Mouse (Mus musculus) limb, embryonic 11.5 days (tissue): ENCODE data around the gene Pacs2. TPM values are rescaled to one million over a fixed set of nuclear protein-coding genes. Genes with fewer than 3 reads are reported as not detected.
A peak's percentile ranks its signal among the peaks of the same experiment; 100 is the strongest.

ENCODE experiments used
- ATAC-seq: fragments of 200-750 bp; cut with Nextera tagmentation; 2 replicates; pipeline ENCODE4 v1.8.0; 2017; ENCODE audit warnings: low read depth; ENCODE audit not compliant: insufficient number of reproducible peaks, low FRiP score, low TSS enrichment
- DNase-seq: peaks from one replicate; pipeline ENCODE4 v3.0.0-alpha.2; 2015; ENCODE audit warnings: low spot score
- H3K27ac ChIP-seq: fragments of 300-500 bp; sonication (generic); replicated peaks from 2 replicates; pipeline ENCODE4 v1.5.1; 2014; ENCODE audit warnings: low read depth, mild to moderate bottlenecking, low read length
- H3K27me3 ChIP-seq: fragments of 300-500 bp; sonication (generic); 2 replicates; pipeline ENCODE4 v1.6.1; 2014; ENCODE audit warnings: mild to moderate bottlenecking, low read length, mixed read lengths; ENCODE audit not compliant: control insufficient read depth, insufficient read depth
- H3K36me3 ChIP-seq: fragments of 300-500 bp; sonication (generic); 2 replicates; pipeline ENCODE4 v1.6.1; 2014; ENCODE audit warnings: mild to moderate bottlenecking, low read length, moderate library complexity, mixed read lengths; ENCODE audit not compliant: control insufficient read depth, insufficient read depth
- H3K4me1 ChIP-seq: fragments of 300-500 bp; sonication (generic); 2 replicates; pipeline ENCODE4 v1.6.1; 2014; ENCODE audit warnings: low read length, mixed read lengths; ENCODE audit not compliant: control insufficient read depth, insufficient read depth
- H3K4me2 ChIP-seq: fragments of 300-500 bp; sonication (generic); 2 replicates; pipeline ENCODE4 v1.6.1; 2014; ENCODE audit warnings: low read depth, mild to moderate bottlenecking, moderate library complexity; ENCODE audit not compliant: severe bottlenecking
- H3K4me3 ChIP-seq: fragments of 300-500 bp; sonication (generic); 2 replicates; pipeline ENCODE4 v1.5.1; 2014; ENCODE audit warnings: low read depth, low read length
- H3K9ac ChIP-seq: fragments of 300-500 bp; sonication (generic); 2 replicates; pipeline ENCODE4 v1.6.1; 2014; ENCODE audit warnings: mild to moderate bottlenecking, low read length
- H3K9me3 ChIP-seq: fragments of 300-500 bp; sonication (generic); 2 replicates; pipeline ENCODE4 v1.6.1; 2016; ENCODE audit warnings: low read length; ENCODE audit not compliant: control insufficient read depth
- WGBS: fragments of 180-500 bp; shearing (Covaris S2); extraction: QIAGEN DNeasy Blood & Tissue Kit; methylation state at CpG from one replicate; pipeline ENCODE4 v1.1.7; 2014; 5-methylcytosine and 5-hydroxymethylcytosine counted together
- polyA plus RNA-seq: library from polyadenylated mRNA; unstranded; fragments of >200 nt; fragmentation: Nextera tagmentation; extraction: Ambion mirVana; gene quantifications from 2 replicates; pipeline ENCODE4 v1.2.1, GENCODE M21; 2014

Pacs2 gene
- polyA plus RNA-seq, 1 experiment from 2014 or later, result 11.7 TPM

DNA sequence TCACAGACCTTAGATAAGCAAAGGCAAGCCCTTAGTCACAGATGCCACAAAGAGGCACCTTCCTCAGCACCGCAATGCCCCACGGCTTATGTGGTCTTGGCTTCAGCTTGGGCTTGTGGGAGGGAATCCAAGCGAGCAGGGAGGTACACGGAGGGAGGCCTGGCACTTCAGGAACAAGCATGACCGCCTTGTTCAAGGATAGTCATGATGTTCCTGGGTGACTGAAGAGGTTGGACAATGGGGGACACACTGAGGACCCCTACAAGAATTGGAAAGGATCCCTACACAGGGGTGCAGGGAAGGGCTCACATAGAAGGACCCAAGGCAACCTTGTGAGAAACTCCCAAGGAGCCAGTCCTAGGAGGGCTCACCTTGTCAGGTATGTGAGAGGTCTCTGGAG is 82.7 kb downstream of the Pacs2 start:
- WGBS, result 89% methylated on average over 5 of the region's 5 CpGs
- Histone ChIP-seq H3K4me1 (peaks cover 21% of the 10 kb centered on the region), H3K4me2 (peak overlapping the region; percentile 95), H3K27ac (no peak overlapping the region), H3K9me3 (no peaks in the 10 kb centered on the region), H3K27me3 (no peaks in the 10 kb centered on the region), H3K4me3 (no peak overlapping the region), H3K36me3 (no peaks in the 10 kb centered on the region; the same call in 1 of the 2 replicates), H3K9ac (no peak overlapping the region; the same call in 1 of the 2 replicates)
- DNase-seq (no peak), ATAC-seq (no peak)

GRCm38 (mm10) chr12:113097749-113098281 is 83.5 kb downstream of the Pacs2 start, which contains the start of gene Mta1:
Gene Mta1, plus strand, starts transcription at chr12:113098278.
- Histone ChIP-seq H3K9ac (peak within 1 kb of the TSS; percentile 99), H3K4me2 (peak within 1 kb of the TSS; percentile 95), H3K36me3 (no peaks in the 10 kb centered on the region; the same call in 1 of the 2 replicates), H3K4me1 (peaks cover 21% of the 10 kb centered on the region), H3K27me3 (no peaks in the 10 kb centered on the region), H3K4me3 (peak within 1 kb of the TSS; percentile 91), H3K9me3 (no peaks in the 10 kb centered on the region), H3K27ac (peak within 1 kb of the TSS; percentile 92)
- 1% methylated on average over 39 of the region's 53 CpGs for WGBS
- DNase-seq (peak; percentile 71), ATAC-seq (peak; percentile 57)

- Histone ChIP-seq H3K4me2 (peak overlapping the region; percentile 95), H3K4me3 (peak overlapping the region; percentile 91), H3K9me3 (no peaks in the 10 kb centered on the region), H3K27ac (peak overlapping the region; percentile 92), H3K36me3 (no peaks in the 10 kb centered on the region; the same call in 1 of the 2 replicates), H3K4me1 (peaks cover 21% of the 10 kb centered on the region), H3K9ac (peak overlapping the region; percentile 99), H3K27me3 (no peaks in the 10 kb centered on the region)
- DNase-seq, result peak; percentile 53
- ATAC-seq, result peak; percentile 19; the same call in 1 of the 2 replicates
- under 1% methylated on average over 32 of the region's 60 CpGs for WGBS
Measured at GRCm38 (mm10) chr12:113098530-113099151, 84.3 kb downstream of the Pacs2 start.

DNA sequence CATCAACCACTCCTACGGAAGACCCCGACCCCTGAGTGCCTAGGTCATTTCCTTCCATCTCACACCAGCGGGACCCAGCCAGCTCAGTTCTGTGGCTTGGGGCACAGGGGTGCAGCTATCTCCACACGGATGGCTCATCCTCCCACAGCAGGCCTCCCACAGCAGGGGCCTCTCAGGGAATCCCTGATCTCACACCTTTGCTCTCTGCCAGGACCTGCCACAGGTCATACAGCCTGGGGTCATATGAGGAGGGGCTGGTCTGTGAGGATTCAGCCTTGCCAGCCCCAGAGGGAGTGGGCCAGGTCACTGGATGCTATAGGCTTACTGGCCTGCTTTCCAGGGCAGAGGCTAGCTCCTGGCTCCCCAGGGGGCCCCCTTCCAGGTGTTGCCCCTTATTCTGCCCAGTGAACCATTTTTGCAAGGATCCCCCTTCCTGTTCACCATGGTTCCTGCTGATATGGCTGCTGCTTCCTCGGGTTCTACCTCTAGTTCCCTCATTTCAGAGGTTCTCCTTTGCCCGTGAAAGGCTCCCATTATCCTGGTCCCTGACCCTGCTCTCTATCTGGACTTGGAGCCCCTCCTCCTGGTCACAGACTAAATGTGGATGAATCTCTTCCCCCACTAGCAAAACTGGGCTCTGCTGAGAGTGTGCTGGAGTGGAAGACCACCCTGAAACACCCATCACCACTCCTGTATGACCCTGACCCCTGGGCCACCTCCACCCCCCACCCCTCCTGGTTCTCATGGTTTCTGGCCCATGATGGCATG is 85.3 kb downstream of the Pacs2 start:
- Histone ChIP-seq H3K27me3 (no peaks in the 10 kb centered on the region), H3K9ac (peak overlapping the region; percentile 47), H3K4me3 (peak overlapping the region; percentile 91), H3K27ac (no peak overlapping the region), H3K4me1 (peaks cover 21% of the 10 kb centered on the region), H3K4me2 (peak overlapping the region; percentile 95), H3K9me3 (no peaks in the 10 kb centered on the region), H3K36me3 (peaks cover 4% of the 10 kb centered on the region; the same call in 1 of the 2 replicates)
- no peak for DNase-seq
- 41% methylated on average over 6 of the region's 6 CpGs for WGBS
- peak; percentile 1; the same call in 1 of the 2 replicates for ATAC-seq

DNA sequence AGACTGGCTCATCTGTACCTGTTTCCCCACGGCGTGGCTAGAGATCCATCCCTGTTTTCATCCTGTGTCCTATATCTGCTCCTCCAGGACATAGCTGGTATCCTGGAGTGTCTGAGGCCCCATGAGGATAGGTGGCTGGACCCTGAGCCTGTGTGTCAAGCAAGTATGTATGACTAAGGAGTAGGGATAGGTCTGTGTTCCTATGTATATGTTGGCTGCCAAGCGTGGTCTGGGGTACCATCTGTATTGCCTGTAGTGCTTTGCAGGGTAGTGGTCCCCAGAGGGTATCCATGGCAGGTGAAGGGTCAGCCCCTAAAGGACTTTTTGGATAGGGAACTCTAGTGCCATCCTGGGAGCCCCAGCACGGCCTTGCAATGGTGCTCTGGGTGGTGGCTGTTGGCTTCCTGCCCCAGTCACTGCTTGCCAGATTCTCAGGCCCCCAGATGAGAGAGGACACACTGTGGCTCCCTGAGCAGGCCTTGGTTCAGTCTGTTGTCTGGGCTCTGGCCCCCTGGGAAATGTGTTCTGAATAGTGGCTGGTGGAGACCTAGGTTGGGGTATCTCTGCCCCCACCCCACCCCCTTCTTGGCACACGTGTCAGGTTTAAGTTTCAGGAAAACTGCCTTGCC is 86.3 kb downstream of the Pacs2 start:
- ATAC-seq, result no peak
- no peak overlapping the region for H3K4me2 ChIP-seq
- no peaks in the 10 kb centered on the region for H3K27me3 ChIP-seq
- DNase-seq, result no peak
- H3K4me1 ChIP-seq, result peaks cover 21% of the 10 kb centered on the region
- no peaks in the 10 kb centered on the region for H3K9me3 ChIP-seq
- H3K4me3 ChIP-seq, result no peak overlapping the region
- H3K27ac ChIP-seq, result no peak overlapping the region
- WGBS, result 86% methylated on average over 5 of the region's 5 CpGs
- H3K36me3 ChIP-seq, result peaks cover 6% of the 10 kb centered on the region; the same call in 1 of the 2 replicates
- H3K9ac ChIP-seq, result no peak overlapping the region

- H3K36me3 ChIP-seq, result peaks cover 9% of the 10 kb centered on the region; the same call in 1 of the 2 replicates
- peaks cover 21% of the 10 kb centered on the region for H3K4me1 ChIP-seq
Measured at GRCm38 (mm10) chr12:113101251-113101960, 87.1 kb downstream of the Pacs2 start.

DNA sequence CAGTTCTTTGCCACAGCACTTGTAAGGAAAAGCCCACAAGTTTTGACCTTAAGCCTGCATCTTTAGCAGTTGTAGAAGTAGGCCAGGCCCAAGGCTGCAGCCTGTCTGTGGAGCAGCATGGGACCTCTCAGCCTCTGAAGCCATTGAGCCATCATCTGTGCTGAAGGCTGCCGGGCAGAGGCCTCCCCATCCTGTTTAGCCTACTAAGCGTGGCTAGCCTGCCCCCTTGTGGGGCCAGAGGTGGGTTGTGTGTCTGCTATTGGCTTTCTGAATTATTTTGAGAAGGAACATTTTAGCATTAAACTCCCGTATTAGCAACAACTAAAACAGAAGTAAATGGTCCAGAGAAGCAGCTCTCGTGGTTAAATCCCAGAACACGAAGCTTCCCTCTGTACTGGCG is 88.2 kb downstream of the Pacs2 start:
- H3K9ac ChIP-seq, result no peak overlapping the region
- WGBS, result 70% methylated on average over 6 of the region's 6 CpGs
- no peak for ATAC-seq
- no peaks in the 10 kb centered on the region for H3K9me3 ChIP-seq
- DNase-seq, result peak; percentile 49
- no peak overlapping the region for H3K4me3 ChIP-seq
- H3K27ac ChIP-seq, result no peak overlapping the region
- H3K4me2 ChIP-seq, result no peak overlapping the region
- H3K4me1 ChIP-seq, result peaks cover 17% of the 10 kb centered on the region
- H3K36me3 ChIP-seq, result peaks cover 9% of the 10 kb centered on the region; the same call in 1 of the 2 replicates
- no peaks in the 10 kb centered on the region for H3K27me3 ChIP-seq

More at GRCm38 (mm10) chr12:113101251-113101960, 87.1 kb downstream of the Pacs2 start:
- ATAC-seq, result no peak
- Histone ChIP-seq H3K27me3 (no peaks in the 10 kb centered on the region), H3K9ac (no peak overlapping the region), H3K9me3 (no peaks in the 10 kb centered on the region), H3K4me3 (no peak overlapping the region), H3K27ac (no peak overlapping the region), H3K4me2 (no peak overlapping the region)
- 89% methylated on average over 9 of the region's 9 CpGs for WGBS
- no peak for DNase-seq
